Mouse (Mus musculus) neural tube, embryonic 14.5 days (tissue): ENCODE results near the gene Mindy3. TPM values are rescaled to one million over a fixed set of nuclear protein-coding genes. Genes with fewer than 3 reads are reported as not detected.
A peak's percentile ranks its signal among the peaks of the same experiment; 100 is the strongest.

Experiments used
- ATAC-seq: fragments of 200-750 bp; cut with Nextera tagmentation; 2 replicates; pipeline ENCODE4 v1.8.0; 2017; ENCODE audit warnings: low read depth, mild to moderate bottlenecking, moderate TSS enrichment, moderate library complexity
- H3K27ac ChIP-seq: fragments of 300-500 bp; sonication (generic); 2 replicates; pipeline ENCODE4 v1.5.1; 2014; ENCODE audit warnings: low read depth, mild to moderate bottlenecking, control low read depth, low read length, moderate library complexity, mixed read lengths
- H3K27me3 ChIP-seq: fragments of 300-500 bp; sonication (generic); 2 replicates; pipeline ENCODE4 v1.6.1; 2014; ENCODE audit warnings: low read length; ENCODE audit not compliant: control insufficient read depth, insufficient read depth
- H3K36me3 ChIP-seq: fragments of 300-500 bp; sonication (generic); 2 replicates; pipeline ENCODE4 v1.6.1; 2014; ENCODE audit warnings: low read length, mixed read lengths; ENCODE audit not compliant: control insufficient read depth, insufficient read depth
- H3K4me1 ChIP-seq: fragments of 300-500 bp; sonication (generic); 2 replicates; pipeline ENCODE4 v1.6.1; 2014; ENCODE audit warnings: low read length; ENCODE audit not compliant: control insufficient read depth, insufficient read depth
- H3K4me2 ChIP-seq: fragments of 300-500 bp; sonication (generic); 2 replicates; pipeline ENCODE4 v1.6.1; 2014; ENCODE audit warnings: mild to moderate bottlenecking, low read depth, low read length, control low read depth
- H3K4me3 ChIP-seq: fragments of 300-500 bp; sonication (generic); 2 replicates; pipeline ENCODE4 v1.5.1; 2014; ENCODE audit warnings: low read depth, low read length, control low read depth, mixed read lengths
- H3K9ac ChIP-seq: fragments of 300-500 bp; sonication (generic); replicated peaks from 2 replicates; pipeline ENCODE4 v1.6.1; 2014; ENCODE audit warnings: low read depth, mild to moderate bottlenecking, control low read depth, low read length, mixed read lengths
- H3K9me3 ChIP-seq: fragments of 300-500 bp; sonication (generic); 2 replicates; pipeline ENCODE4 v1.6.1; 2016; ENCODE audit warnings: low read length; ENCODE audit not compliant: control insufficient read depth
- WGBS: fragments of 180-500 bp; shearing (Covaris S2); extraction: QIAGEN DNeasy Blood & Tissue Kit; methylation state at CpG from one replicate; pipeline ENCODE4 v1.1.7; 2014; 5-methylcytosine and 5-hydroxymethylcytosine counted together
- polyA plus RNA-seq: library from polyadenylated mRNA; unstranded; fragments of >200 nt; fragmentation: Nextera tagmentation; extraction: Ambion mirVana; gene quantifications from 2 replicates; pipeline ENCODE4 v1.2.1, GENCODE M21; 2014

Mindy3 gene
- polyA plus RNA-seq, 1 experiment from 2014 or later, result 62.3 TPM

DNA sequence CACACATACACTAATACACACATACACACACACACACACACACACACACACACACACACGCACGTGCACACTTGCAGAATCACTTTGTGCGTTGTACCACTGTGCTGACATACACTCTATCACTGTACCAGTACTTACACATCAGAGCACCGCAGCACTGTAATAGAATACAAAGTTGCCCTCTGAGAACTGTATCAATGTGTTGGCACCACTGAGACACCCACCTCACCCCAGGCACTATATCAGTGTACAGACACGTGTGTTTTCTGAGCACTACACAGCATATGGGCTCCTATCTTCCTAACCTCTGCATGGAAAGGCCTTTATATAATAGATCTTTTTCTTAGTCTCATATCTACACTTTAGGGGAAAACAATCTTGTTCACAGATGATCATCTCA is 64.4 kb downstream of the Mindy3 start:
- no peaks in the 10 kb centered on the region for H3K27me3 ChIP-seq
- H3K9me3 ChIP-seq, result no peaks in the 10 kb centered on the region
- H3K9ac ChIP-seq, result no peak overlapping the region
- H3K4me2 ChIP-seq, result no peak overlapping the region
- H3K4me1 ChIP-seq, result no peaks in the 10 kb centered on the region
- H3K4me3 ChIP-seq, result no peak overlapping the region
- H3K27ac ChIP-seq, result no peak overlapping the region
- peaks cover 2% of the 10 kb centered on the region; the same call in 1 of the 2 replicates for H3K36me3 ChIP-seq
- no peak for ATAC-seq
- WGBS, result 92% methylated on average over 5 of the region's 5 CpGs

- Histone ChIP-seq H3K27ac (no peak overlapping the region), H3K36me3 (peaks cover 2% of the 10 kb centered on the region; the same call in 1 of the 2 replicates), H3K9ac (no peak overlapping the region), H3K27me3 (no peaks in the 10 kb centered on the region), H3K4me2 (no peak overlapping the region), H3K4me3 (no peak overlapping the region), H3K4me1 (no peaks in the 10 kb centered on the region), H3K9me3 (no peaks in the 10 kb centered on the region)
- ATAC-seq, result no peak
- 96% methylated on average over 2 of the region's 2 CpGs for WGBS
These were observed 70.4 kb downstream of the Mindy3 start for GRCm38 (mm10) chr2:12348914-12349313.

- no peaks in the 10 kb centered on the region for H3K9me3 ChIP-seq
- H3K4me1 ChIP-seq, result peaks cover 10% of the 10 kb centered on the region
- no peak overlapping the region for H3K4me2 ChIP-seq
- ATAC-seq, result no peak
- WGBS, result 65% methylated on average over 2 of the region's 2 CpGs
- H3K27me3 ChIP-seq, result no peaks in the 10 kb centered on the region
- no peak overlapping the region for H3K4me3 ChIP-seq
- H3K9ac ChIP-seq, result no peak overlapping the region
- no peak overlapping the region for H3K27ac ChIP-seq
- H3K36me3 ChIP-seq, result no peaks in the 10 kb centered on the region
These were observed 87.3 kb downstream of the Mindy3 start for GRCm38 (mm10) chr2:12331962-12332361.

- WGBS, result 56% methylated on average over 2 of the region's 2 CpGs
- no peaks in the 10 kb centered on the region for H3K9me3 ChIP-seq
These were observed 89.7 kb downstream of the Mindy3 start for GRCm38 (mm10) chr2:12329620-12330019.

DNA sequence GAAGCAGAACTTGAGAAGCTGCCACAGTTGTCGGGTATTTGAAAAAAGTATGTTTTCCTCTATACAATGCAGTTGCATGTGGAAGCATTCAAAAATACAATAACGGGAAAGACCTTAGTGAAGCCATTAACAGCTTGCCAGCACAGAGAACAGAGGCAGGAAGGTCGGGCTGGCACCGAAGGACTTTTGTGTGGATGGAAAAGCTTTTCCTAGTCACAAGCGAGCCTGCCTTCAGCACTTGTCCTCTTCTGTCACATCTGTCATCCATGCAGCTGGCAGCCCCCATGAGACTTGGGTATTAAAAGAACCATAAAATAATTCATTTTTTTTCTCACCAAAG is 90.2 kb downstream of the Mindy3 start:
- peak overlapping the region; percentile 43; the same call in 1 of the 2 replicates for H3K4me2 ChIP-seq
- no peaks in the 10 kb centered on the region for H3K9me3 ChIP-seq
- H3K27ac ChIP-seq, result no peak overlapping the region; the same call in 1 of the 2 replicates
- H3K27me3 ChIP-seq, result no peaks in the 10 kb centered on the region
- H3K4me3 ChIP-seq, result no peak overlapping the region
- no peak overlapping the region for H3K9ac ChIP-seq
- H3K4me1 ChIP-seq, result peaks cover 10% of the 10 kb centered on the region
- H3K36me3 ChIP-seq, result no peaks in the 10 kb centered on the region
- 6% methylated on average over 5 of the region's 5 CpGs for WGBS
- ATAC-seq, result peak; percentile 10

More at GRCm38 (mm10) chr2:12329620-12330019, 89.7 kb downstream of the Mindy3 start:
- no peak overlapping the region for H3K9ac ChIP-seq
- H3K4me2 ChIP-seq, result no peak overlapping the region
- H3K36me3 ChIP-seq, result no peaks in the 10 kb centered on the region
- no peaks in the 10 kb centered on the region for H3K27me3 ChIP-seq
- no peak for ATAC-seq
- H3K27ac ChIP-seq, result no peak overlapping the region
- H3K4me3 ChIP-seq, result no peak overlapping the region
- peaks cover 10% of the 10 kb centered on the region for H3K4me1 ChIP-seq

GRCm38 (mm10) chr2:12328355-12329067 is 90.8 kb downstream of the Mindy3 start:
- WGBS, result 9% methylated on average over 8 of the region's 8 CpGs
- ATAC-seq, result peak; percentile 89
- H3K4me2 ChIP-seq, result peak overlapping the region; percentile 43; the same call in 1 of the 2 replicates
- no peak overlapping the region for H3K9ac ChIP-seq
- no peaks in the 10 kb centered on the region for H3K27me3 ChIP-seq
- H3K4me3 ChIP-seq, result no peak overlapping the region
- no peaks in the 10 kb centered on the region for H3K36me3 ChIP-seq
- peaks cover 10% of the 10 kb centered on the region for H3K4me1 ChIP-seq
- H3K27ac ChIP-seq, result peak overlapping the region; percentile 61; the same call in 1 of the 2 replicates
- H3K9me3 ChIP-seq, result no peaks in the 10 kb centered on the region

DNA sequence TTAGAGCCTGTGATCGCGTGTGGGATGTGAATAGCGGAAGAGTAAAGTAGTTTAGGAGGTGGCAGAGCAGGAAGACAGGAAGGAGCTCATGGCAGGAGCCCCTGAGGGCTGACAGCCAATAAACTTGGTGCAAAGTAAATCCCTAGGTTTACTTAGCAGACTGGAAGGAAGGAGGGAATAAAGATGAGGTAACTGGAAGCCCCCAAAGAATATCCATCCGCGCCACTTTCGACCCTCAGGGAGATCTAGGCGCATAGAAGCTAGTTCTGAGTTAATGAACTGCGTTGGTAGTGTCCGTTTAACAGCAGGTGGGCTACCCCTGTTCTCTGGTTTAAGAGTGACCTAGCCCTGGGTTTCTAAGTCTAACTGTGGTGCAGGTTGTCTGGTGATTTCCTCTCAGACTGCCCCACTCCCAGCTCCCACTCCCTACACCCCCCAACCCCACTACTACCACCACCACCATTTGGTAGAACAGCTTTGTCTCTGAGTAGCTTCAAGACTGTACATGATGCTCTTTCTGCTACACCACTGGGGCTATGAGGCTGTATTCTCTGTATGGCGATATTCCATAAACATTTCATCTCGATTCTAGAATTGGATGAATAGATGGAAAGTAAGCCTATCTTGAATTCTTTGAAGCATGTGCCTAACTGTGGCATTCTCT is 91.4 kb downstream of the Mindy3 start:
- no peak overlapping the region for H3K9ac ChIP-seq
- H3K27ac ChIP-seq, result peak overlapping the region; percentile 61; the same call in 1 of the 2 replicates
- peak overlapping the region; percentile 16; the same call in 1 of the 2 replicates for H3K4me3 ChIP-seq
- peak; percentile 57 for ATAC-seq
- no peaks in the 10 kb centered on the region for H3K27me3 ChIP-seq
- H3K4me1 ChIP-seq, result peaks cover 10% of the 10 kb centered on the region
- no peaks in the 10 kb centered on the region for H3K36me3 ChIP-seq
- 14% methylated on average over 11 of the region's 11 CpGs for WGBS
- H3K4me2 ChIP-seq, result peak overlapping the region; percentile 43
- no peaks in the 10 kb centered on the region for H3K9me3 ChIP-seq

DNA sequence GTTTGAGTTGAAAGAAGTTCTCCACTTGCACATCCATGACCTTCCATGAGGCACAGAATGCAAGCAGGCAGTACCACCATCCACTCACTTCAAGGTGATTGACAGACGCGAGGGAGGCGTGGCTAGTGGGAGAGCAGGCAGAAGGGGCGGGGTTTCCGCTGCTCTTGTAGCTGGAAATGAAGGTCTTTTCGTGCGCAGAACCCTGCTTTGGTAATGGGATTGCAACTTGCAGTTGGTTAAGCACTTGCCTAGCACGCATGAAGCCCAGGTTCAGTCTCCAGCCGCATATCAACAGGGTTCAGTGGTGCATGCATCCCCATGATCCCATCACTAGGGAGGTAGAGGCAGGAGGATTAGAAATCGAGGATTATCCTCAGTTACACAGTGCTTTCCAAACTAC is 92.1 kb downstream of the Mindy3 start:
- no peak overlapping the region for H3K9ac ChIP-seq
- WGBS, result 10% methylated on average over 10 of the region's 10 CpGs
- H3K27me3 ChIP-seq, result no peaks in the 10 kb centered on the region
- H3K4me2 ChIP-seq, result peak overlapping the region; percentile 43
- H3K4me1 ChIP-seq, result peaks cover 10% of the 10 kb centered on the region
- H3K36me3 ChIP-seq, result no peaks in the 10 kb centered on the region
- no peaks in the 10 kb centered on the region for H3K9me3 ChIP-seq
- H3K27ac ChIP-seq, result peak overlapping the region; percentile 24; the same call in 1 of the 2 replicates
- peak overlapping the region; percentile 16; the same call in 1 of the 2 replicates for H3K4me3 ChIP-seq
- peak; percentile 59; the same call in 1 of the 2 replicates for ATAC-seq

GRCm38 (mm10) chr2:12325868-12326267 is 93.4 kb downstream of the Mindy3 start:
- no peak for ATAC-seq
- 83% methylated on average over 2 of the region's 2 CpGs for WGBS
- H3K27me3 ChIP-seq, result no peaks in the 10 kb centered on the region

More at GRCm38 (mm10) chr2:12325868-12326267, 93.4 kb downstream of the Mindy3 start:
- Histone ChIP-seq H3K27ac (no peak overlapping the region), H3K36me3 (no peaks in the 10 kb centered on the region), H3K4me1 (peaks cover 10% of the 10 kb centered on the region), H3K9ac (no peak overlapping the region), H3K4me2 (no peak overlapping the region), H3K4me3 (no peak overlapping the region), H3K9me3 (no peaks in the 10 kb centered on the region)
